Mouse (Mus musculus) 3T3-L1 (cell line): ENCODE data around the gene Il2.

Experiments used
- DNase-seq: peaks from one replicate; pipeline ENCODE4 v3.0.0-alpha.2; 2015; ENCODE audit warnings: low read depth, low spot score

Gene Il2

DNA sequence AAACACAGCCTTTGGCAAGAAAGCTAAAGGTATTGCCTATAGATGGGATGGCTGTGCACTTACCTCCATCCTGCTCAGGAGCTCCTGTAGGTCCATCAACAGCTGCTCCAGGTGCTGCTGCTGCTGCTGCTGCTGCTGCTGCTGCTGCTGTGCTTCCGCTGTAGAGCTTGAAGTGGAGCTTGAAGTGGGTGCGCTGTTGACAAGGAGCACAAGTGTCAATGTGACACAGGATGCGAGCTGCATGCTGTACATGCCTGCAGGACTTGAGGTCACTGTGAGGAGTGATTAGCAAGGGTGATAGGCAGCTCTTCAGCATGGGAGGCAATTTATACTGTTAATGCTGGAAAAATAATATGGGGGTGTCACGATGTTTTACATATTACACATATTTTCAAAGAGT is at the start of gene Il2:
Gene Il2 (minus strand): TSS at position 305 of the 400 bp plus-strand sequence.
- no peak for DNase-seq

DNA sequence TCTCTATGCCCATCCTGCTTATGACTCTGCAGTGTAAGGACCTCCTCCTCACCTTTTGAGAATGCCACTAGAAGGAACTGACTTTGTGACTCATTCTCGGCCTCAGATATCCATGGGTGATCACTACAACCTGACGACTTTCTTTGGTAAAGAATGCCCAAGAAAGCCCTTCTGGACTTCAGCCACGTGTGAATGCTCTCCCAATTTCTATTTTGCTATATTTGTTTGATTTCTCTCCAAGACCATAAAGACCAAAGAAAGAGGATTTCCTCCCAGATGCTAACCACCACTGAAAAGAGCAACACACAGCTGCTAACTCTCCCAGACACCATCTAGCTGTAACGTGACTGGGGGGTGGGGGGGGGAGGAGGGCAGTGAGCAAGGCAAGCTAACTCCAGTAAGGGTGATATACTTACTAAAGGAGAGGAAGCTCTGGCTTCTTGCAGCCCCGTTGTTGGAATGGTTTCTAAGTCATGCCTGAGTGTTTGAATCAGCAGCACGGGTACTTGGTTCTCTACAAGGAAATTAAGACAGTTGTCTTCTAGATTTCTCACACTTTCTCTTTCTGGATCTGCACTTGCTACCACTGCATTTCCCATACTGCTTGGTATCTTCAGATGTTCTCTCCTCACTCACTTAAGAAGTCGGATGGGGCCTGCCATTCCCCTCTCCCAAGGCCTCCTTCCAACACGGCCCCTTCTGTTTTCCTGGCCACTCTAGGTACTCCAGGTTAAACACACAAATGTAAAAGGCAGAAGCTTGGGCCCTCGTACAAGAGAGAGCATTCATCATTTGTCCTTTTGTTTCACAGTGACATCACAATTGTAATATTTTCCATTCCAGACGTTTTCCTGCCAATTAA is 49.2 kb upstream of the Il2 start:
- DNase-seq = no peak

DNA sequence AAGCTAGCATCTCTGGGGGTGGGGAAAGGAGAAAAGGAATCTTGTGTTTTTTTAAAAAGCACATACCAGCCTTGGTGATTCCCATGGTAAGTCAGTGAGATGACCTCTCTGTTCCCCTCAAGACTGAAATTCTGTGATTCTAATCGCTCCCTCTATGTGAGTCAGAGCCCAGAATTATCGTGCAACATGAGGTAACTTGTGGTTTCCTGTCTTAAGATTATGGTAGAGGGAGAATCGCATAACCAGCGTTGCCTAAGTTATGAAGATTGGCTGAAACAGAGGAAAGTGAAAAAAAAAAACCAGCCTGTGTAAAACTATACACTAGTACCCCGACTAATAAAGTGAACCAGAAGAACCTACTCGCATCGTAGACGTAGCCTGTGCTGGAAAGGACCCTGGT is 47.5 kb upstream of the Il2 start:
- peak; percentile 49 for DNase-seq

DNA sequence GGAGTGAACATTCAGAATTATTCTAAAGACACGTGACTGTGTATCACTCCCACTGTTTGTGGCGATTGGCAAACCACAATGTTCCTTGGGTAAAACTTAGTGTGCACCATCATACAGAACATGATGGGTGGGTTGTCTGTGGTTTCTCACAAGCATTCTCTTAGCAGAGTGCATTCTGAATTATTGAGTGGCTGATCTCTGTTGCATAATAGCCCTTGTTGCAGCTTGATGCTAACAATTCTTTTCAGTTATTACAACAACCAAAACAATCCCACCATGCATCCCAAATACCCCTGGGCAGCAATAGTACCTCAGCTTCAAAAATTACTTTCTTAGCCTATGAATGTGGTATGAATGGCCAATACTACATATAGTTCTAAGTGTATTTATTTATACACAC is 43.5 kb upstream of the Il2 start:
- no peak for DNase-seq

DNA sequence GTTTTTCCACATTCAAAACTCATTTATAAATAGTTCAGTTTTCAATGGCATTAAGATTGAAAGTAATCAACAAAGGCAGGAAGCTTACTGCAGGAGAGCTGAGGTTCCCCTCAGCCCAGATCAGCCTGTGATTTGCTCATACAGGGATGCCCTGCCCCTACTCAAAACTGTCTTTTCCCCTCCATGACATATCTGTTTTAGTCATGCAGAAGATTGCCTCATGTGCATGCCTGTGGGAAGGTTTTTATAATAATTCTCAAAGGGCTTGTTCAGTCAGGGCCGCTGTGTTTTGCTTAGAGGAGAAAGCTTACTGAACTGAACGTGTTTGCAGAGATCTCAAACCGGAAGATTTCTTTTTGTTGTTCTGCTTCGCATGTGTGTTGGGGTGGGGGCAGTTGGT is 35.3 kb upstream of the Il2 start:
- no peak for DNase-seq

DNA sequence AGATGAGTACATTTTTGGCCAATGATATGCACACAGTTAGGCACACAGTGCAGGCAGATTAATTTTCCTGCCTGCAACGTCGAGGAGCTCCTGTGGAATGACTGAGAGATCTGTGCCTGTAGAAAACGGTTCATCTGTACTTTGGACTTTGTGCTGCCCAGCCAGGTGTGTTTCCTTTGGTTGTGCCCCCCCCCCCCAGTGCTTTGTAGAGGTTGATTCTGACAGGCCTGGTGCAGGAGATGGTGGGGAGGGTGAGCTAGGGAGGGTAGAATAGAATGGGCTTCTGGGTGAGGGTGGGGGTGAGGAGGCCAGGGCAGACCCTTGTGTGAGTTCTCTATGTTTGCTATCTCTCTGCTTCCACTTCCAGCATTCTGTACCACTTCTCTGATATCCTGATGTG is 32.5 kb upstream of the Il2 start:
- no peak for DNase-seq

DNA sequence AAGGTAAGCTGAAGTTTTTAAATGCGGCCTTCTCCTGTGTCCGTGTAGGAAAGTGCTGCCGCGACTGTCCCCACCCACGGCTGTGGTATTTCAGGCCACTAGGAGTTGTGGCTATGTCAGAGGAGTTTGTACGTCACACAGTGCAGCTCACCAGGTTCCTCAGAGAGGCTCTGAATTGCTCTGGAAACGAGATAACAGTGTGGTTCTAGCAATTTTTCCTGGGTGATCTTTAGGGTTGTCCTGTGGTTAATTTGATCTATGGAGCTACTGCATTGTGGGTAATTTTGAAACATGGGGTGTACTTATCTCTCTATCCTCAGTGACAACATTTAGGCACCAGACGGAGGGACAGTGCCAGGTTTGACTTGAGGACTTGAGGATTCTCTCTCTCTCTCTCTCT is 31.3 kb upstream of the Il2 start:
- no peak for DNase-seq

DNA sequence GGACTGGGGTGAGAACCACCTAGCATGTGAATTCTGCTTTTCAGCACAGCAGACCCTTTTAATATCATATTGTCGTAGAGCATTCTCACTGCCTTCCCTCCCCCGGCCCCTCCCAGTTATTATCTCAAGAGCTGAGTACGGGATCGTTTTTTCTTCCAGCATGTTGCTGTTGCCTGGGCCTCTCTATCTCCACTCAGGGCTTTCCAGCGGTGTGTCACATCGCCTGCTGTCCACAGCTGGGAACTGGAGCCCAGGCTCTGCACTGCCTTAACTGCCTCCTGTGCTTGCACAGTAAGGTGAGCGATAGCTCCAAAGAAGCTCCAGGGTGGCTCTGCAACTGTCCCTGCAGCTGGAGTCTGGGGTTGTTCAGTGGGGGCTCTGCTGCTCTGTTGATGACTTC is 28.6 kb upstream of the Il2 start:
- DNase-seq = no peak

DNA sequence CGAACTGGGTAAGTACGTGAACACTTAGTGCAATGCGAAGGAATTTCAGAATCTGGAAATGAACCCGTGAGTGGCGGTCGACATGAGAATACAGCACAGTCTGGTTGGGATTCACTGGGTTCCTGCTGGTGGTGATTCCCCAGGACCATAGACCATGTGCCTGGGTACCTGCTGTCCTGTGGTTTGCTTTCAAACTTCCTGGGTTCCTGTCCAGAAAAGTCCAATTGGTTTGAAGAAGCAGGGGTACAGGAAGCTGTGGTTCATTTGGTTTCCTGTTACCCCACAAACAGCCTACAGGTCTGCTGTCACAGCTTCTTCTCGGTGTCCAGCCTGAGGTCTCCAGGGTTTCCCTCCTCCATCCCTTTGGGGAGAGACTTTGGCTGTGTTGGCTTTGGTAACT is 27.2 kb upstream of the Il2 start:
- DNase-seq = no peak

DNA sequence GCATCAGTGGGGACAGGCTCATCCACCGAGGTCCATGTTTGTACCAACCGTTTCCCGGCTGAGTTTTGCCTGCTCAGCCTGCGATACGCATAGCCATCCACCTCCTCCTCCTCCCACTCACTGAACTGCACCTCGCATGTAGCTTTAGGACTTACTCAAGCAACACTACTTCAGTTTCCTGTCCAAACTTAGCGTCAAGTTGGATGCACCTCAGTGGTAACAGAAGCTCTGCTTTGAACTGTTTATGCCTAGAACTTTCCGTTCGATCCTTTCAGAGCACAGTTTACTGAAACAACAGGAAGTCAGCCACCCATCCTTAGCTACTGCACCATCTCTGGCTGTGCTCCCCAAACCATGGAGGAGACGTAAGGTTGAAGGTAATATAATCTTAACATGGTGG is 26.5 kb upstream of the Il2 start:
- DNase-seq = no peak

DNA sequence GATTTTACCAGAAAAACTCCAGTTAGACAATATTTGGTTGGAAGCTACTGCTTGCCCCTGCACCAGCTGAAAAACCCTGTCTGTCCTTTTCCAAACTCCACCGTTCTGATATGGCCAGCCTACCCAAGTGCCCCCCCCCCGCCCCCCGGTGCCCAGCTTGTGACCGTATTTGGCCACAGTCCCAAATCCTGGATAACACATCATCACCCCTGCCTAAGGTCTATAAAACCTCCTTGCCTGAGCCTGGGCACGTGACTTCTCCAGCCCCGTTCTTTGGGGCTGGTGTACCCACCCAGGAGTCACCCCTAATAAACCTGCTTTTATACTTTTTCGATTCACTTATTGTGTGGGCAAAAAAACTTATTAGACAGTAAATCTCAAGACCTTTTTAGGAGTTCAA is 21.1 kb upstream of the Il2 start:
- no peak for DNase-seq

DNA sequence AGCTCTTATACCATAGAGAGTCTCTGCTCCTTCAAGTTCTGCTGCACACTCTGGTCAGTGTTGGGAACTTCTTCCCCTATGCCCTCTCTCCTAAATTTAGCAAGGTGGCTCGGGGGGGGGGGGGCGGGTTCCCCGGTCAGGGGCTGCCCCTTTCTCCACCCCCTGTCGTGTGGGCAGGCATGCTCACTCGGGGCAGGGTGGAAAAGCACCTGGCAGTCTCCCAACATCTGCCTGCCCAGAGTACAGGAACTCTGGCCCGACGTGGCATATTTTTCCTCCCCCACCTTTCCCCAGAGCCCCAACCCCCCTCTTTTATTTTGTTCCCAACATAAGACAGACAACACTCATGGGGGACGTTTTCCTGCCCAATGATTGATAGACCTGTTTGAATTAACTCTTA is 20.6 kb upstream of the Il2 start:
- no peak for DNase-seq

DNA sequence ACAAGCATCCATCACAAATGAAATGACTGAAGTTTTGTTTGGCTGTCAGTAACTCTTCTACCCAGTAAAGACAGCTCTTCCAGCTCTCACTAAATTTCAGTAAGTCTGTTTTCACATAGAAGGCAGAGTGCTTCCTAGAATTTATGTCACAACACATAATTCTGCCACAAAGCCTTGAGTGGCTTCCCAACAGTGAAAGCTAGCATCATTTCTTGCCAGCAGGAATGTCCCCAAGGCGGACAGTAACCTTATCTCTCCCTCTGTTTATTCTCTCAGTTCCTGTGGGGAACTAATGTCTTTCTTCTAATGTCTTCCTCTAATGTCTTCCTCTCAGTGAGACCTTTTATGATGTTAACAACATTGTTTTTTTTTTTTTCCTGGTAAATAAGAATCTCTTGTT is 19.2 kb upstream of the Il2 start:
- DNase-seq = no peak

DNA sequence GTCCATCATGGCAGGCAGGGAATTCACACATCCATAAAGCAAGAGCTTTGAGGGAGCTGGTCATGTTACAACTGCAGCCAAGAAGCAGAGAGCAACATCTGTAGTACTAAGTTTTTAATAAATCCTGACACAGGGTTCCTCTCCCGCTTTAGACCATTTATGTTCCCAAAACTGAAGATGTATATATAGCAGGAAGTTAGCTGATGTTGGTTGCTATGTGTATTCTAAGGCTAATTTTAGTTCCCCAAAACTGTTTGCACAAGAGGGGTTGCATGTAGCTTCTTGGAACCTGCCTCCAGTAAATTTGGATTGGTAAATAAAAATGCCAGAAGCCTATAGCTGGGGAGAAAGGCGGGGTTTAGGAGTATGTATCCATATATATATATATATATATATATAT is 16.1 kb upstream of the Il2 start:
- DNase-seq = no peak

DNA sequence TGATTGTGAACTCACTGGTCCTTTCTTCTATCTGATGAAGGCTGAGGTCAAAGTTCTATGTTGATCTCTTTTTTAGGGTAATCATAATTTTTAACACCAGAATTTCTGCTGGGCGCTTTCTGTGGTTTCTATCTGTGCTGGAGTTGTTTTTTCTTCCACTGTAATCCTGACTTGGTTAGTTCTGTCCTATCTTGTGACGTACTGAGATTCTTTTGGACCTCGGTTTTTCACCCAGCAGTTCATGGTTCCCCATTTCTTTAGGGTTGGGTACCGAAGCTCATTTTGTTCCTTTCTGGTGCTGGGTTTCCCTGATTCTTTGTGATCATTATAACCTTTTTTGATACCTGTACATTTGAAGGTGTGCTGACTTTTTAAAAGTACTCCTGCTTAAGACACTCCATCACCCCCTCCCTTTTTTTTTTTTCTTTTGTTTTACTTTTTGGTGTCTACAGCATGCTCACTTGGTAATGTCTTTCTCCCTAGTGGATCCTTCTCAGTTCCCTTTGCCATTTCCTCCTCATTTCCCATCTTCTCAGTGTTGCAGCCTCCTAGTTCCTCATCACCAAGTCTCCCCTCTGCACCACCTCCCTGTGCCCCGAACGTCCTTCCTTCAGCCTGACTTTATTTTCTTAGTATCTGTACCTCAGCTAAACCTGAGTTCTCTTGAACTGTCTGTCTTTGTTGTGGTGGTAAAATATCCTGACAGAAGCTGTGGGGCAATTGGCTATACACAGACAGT is 14.6 kb upstream of the Il2 start:
- DNase-seq = no peak

DNA sequence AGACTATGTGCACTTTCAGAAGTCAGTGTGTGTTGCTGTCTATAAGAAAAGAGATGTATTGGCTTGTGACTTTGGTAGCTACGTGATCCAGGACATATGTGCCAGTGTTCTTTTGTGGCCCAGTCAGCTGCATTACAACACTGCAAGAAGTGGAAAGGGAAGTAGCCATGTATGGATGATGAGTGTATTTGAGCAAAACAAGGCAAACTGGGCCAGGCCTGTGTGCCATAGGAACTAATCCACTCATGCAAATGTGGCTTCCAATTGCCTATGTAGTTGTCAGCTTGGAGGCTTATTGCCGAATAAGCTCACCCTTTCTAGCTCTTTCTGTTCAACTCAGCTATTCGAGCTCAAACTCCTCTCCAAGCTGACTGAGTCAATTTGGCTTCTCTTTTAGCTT is 13.4 kb upstream of the Il2 start:
- no peak for DNase-seq

DNA sequence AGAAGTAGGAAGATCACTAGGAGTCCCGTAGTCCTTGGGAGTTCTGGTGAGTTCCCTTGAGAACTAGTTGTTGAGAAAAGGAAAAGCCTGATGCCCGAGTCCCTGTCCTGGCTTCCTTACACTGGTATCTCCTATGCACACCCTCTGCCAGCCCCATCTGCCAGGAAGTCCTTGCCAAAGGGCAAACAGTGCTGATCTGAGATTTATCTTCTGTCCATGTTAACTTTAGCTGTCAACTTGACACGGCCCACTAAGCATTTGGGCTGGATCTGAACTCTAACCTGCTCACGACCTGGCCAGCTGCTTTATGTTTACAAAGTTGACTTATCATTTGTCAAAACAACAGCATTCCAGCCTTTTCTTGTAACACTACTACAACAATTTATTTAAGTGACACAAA is 11.5 kb upstream of the Il2 start:
- no peak for DNase-seq

DNA sequence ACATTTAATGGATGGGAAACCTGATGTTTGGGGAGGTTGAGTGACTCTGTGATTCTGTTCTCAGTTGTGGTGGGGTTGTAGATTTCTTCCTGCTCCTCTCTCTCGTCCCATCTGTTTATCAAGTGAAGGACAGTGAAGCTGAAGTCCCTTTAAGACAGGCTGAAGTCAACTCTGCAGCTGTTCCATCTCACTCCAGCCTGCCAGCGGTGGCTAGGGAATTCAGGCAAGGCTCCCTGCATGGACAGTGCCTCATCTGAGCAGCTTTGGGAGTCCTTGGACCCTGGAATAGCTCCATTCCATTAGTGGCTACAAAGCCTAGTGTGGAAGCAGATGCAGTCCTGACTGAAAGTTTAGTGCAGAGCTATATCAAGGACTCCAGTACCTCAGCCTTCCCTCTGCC is 3.3 kb upstream of the Il2 start:
- no peak for DNase-seq

DNA sequence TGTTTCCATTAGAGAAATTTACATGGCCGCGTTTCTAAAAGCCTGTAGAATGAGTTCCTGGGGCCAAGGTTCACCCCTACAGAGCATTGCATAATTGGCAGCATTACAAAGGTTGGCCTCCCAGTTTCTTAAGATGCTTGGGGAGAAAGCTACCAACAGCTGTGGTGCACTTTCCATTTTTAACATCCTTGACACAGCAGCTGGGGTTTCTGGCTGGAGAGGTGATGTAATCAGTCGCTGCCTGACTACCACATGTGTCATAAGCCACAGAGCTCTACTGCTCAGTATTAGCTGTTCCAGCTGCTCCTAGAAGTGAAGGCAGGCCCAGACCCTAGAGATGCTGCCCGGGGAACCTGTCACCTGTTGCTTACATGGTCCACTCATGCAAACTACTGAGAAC is 2.5 kb upstream of the Il2 start:
- DNase-seq = peak; percentile 83

DNA sequence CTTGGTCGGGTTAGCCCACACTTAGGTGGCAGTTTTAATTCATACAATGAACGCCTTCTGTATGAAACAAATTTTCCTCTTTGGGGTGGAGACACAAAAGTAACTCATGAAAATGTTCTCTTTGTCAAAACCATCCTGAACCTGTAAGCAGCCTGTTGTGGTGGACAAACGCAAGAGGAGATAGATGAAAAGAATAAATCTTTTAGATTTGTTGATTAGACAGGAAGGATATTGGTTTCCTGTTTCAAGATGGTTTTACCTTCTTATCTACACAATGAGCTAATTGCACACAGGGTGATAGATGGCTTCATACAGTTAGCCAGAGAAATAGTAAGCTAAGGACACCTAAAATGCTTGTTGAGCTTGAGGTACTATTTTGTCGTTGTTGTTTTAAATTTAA is 403 bp upstream of the Il2 start:
- no peak for DNase-seq

DNA sequence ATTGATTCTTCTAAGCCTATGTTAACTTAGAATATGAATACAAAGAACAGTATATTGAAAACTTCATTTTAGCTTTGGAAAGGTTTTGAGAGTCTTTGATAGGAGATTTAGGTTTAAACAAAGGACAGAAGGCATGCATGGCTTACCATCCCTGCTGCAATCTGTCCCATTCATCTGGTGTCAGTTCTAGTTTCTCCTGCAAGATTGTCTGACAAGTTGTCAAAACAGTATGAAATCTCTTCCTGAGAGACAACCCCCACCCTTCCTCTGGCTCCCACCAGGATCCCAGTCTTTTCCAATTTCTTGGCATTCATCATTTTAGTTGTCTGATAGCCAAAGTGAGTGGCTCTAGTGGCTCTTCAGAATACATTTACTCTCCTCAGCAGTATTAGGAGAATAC is 35.0 kb downstream of the Il2 start:
- DNase-seq = no peak

DNA sequence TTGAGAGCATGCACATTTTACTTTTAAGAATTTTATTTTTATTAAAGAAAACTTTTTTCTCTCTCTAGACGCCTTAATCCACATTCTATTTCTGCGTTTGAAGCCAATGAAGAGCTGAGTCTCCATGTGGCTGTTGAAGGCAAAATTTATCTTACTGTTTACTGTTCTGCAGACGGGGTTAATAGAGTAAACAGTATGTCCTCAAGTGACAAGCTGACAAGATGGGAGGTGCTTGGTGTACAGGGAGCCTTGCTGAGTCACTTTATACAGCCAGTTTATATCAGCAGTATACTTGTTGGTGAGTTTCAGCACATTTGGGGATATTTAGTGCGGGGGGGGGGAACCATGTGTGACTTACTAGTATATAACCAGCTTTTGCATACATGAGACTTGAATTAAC is 40.9 kb downstream of the Il2 start:
- DNase-seq = no peak

DNA sequence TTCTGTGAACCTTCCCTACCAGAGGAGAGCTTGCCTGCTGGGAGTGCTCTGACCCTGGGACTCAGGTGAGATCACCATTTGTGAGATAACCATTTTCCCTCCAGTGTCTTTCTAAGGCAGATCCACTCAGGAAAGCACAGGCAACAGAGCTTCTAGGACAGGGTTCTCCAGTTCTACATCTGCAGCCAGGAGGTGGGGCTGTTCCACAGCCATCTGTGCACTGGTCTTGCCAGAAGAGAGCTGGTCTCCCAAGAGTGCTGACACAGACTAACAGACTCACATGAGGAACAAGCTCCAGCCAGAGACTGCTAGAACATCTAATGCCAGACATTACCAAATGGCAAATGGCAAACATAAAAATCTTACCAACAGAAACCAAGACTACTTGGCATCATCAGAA is 52.5 kb downstream of the Il2 start:
- peak; percentile 5 for DNase-seq
